Mouse (Mus musculus): ENCODE results near the gene Ankrd33.
A peak's percentile ranks its signal among the peaks of the same experiment; 100 is the strongest.

Ankrd33 gene

GRCm38 (mm10) chr15:101125561-101125960 lies 10.0 kb downstream of the Ankrd33 start:
- DNase-seq (ENCODE audit: low spot score), result no peak

- DNase-seq (ENCODE audit: low spot score), result peak; percentile 72
Observed at GRCm38 (mm10) chr15:101126876-101127544, 11.5 kb downstream of the Ankrd33 start.

GRCm38 (mm10) chr15:101128181-101129089 lies 12.9 kb downstream of the Ankrd33 start, which contains the start of gene Acvrl1:
Gene Acvrl1 (plus strand): TSS chr15:101128522.
- DNase-seq (ENCODE audit: low spot score), result peak; percentile 76

- no peak for DNase-seq (ENCODE audit: low spot score)
Observed at GRCm38 (mm10) chr15:101129412-101129811, 13.9 kb downstream of the Ankrd33 start.

- no peak for DNase-seq (ENCODE audit: low spot score)
Observed at GRCm38 (mm10) chr15:101131498-101131897, 15.9 kb downstream of the Ankrd33 start.

GRCm38 (mm10) chr15:101132041-101132440 lies 16.5 kb downstream of the Ankrd33 start:
- no peak for DNase-seq (ENCODE audit: low spot score)

- DNase-seq (ENCODE audit: low spot score), result no peak
Observed at GRCm38 (mm10) chr15:101132761-101133160, 17.2 kb downstream of the Ankrd33 start.

- no peak for DNase-seq (ENCODE audit: low spot score)
Observed at GRCm38 (mm10) chr15:101133993-101134704, 18.6 kb downstream of the Ankrd33 start.

- DNase-seq (ENCODE audit: low spot score), result no peak
Observed at GRCm38 (mm10) chr15:101135405-101135804, 19.9 kb downstream of the Ankrd33 start.

GRCm38 (mm10) chr15:101137455-101137854 lies 21.9 kb downstream of the Ankrd33 start:
- DNase-seq (ENCODE audit: low spot score), result peak; percentile 67

- no peak for DNase-seq (ENCODE audit: low spot score)
Observed at GRCm38 (mm10) chr15:101138675-101139074, 23.1 kb downstream of the Ankrd33 start.

GRCm38 (mm10) chr15:101139885-101140284 lies 24.3 kb downstream of the Ankrd33 start:
- DNase-seq (ENCODE audit: low spot score), result peak; percentile 65

- no peak for DNase-seq (ENCODE audit: low spot score)
Observed at GRCm38 (mm10) chr15:101140587-101140986, 25.0 kb downstream of the Ankrd33 start.

- peak; percentile 67 for DNase-seq (ENCODE audit: low spot score)
Observed at GRCm38 (mm10) chr15:101141061-101141541, 25.5 kb downstream of the Ankrd33 start.

GRCm38 (mm10) chr15:101142672-101143071 lies 27.1 kb downstream of the Ankrd33 start:
- DNase-seq (ENCODE audit: low spot score), result no peak

- DNase-seq (ENCODE audit: low spot score), result peak; percentile 76
Observed at GRCm38 (mm10) chr15:101143494-101143893, 27.9 kb downstream of the Ankrd33 start.

GRCm38 (mm10) chr15:101144176-101144575 lies 28.6 kb downstream of the Ankrd33 start:
- DNase-seq (ENCODE audit: low spot score), result no peak

GRCm38 (mm10) chr15:101144779-101145178 lies 29.2 kb downstream of the Ankrd33 start:
- no peak for DNase-seq (ENCODE audit: low spot score)

GRCm38 (mm10) chr15:101145424-101146099 lies 30.0 kb downstream of the Ankrd33 start:
- DNase-seq (ENCODE audit: low spot score), result peak; percentile 97

- no peak for DNase-seq (ENCODE audit: low spot score)
Observed at GRCm38 (mm10) chr15:101146100-101146965, 30.8 kb downstream of the Ankrd33 start.
